Mouse (Mus musculus) hindbrain, embryonic 14.5 days (tissue): ENCODE measurements around the gene Polr2g. TPM values are rescaled to one million over a fixed set of nuclear protein-coding genes. Genes with fewer than 3 reads are reported as not detected.
A peak's percentile ranks its signal among the peaks of the same experiment; 100 is the strongest.

Experiments used
- ATAC-seq: fragments of 200-750 bp; cut with Nextera tagmentation; 2 replicates; pipeline ENCODE4 v1.8.0; 2017; ENCODE audit warnings: moderate number of reproducible peaks, mild to moderate bottlenecking, moderate TSS enrichment, moderate library complexity; ENCODE audit not compliant: low FRiP score
- DNase-seq: peaks from one replicate; pipeline ENCODE4 v3.0.0-alpha.2; 2015; ENCODE audit warnings: low spot score
- H3K27ac ChIP-seq: fragments of 300-500 bp; sonication (generic); 2 replicates; pipeline ENCODE4 v1.5.1; 2014; ENCODE audit warnings: mild to moderate bottlenecking, moderate library complexity
- H3K27me3 ChIP-seq: fragments of 300-500 bp; sonication (generic); 2 replicates; pipeline ENCODE4 v1.6.1; 2014; ENCODE audit warnings: mild to moderate bottlenecking, low read length, mixed read lengths; ENCODE audit not compliant: control insufficient read depth, insufficient read depth
- H3K36me3 ChIP-seq: fragments of 300-500 bp; sonication (generic); replicated peaks from 2 replicates; pipeline ENCODE4 v1.6.1; 2014; ENCODE audit not compliant: control insufficient read depth, insufficient read depth
- H3K4me1 ChIP-seq: fragments of 300-500 bp; sonication (generic); replicated peaks from 2 replicates; pipeline ENCODE4 v1.6.1; 2014; ENCODE audit warnings: antibody characterized with exemption, low read length, mixed read lengths; ENCODE audit not compliant: control insufficient read depth, insufficient read depth
- H3K4me2 ChIP-seq: fragments of 300-500 bp; sonication (generic); replicated peaks from 2 replicates; pipeline ENCODE4 v1.6.1; 2014; ENCODE audit warnings: mild to moderate bottlenecking, moderate library complexity
- H3K4me3 ChIP-seq: fragments of 300-500 bp; sonication (generic); replicated peaks from 2 replicates; pipeline ENCODE4 v1.5.1; 2014; ENCODE audit warnings: mild to moderate bottlenecking, low read length
- H3K9ac ChIP-seq: fragments of 300-500 bp; sonication (generic); 2 replicates; pipeline ENCODE4 v1.6.1; 2014
- H3K9me3 ChIP-seq: fragments of 300-500 bp; sonication (generic); 2 replicates; pipeline ENCODE4 v1.6.1; 2016; ENCODE audit warnings: low read length; ENCODE audit not compliant: control insufficient read depth
- WGBS: fragments of 180-500 bp; shearing (Covaris S2); extraction: QIAGEN DNeasy Blood & Tissue Kit; methylation state at CpG from one replicate; pipeline ENCODE4 v1.1.7; 2014; 5-methylcytosine and 5-hydroxymethylcytosine counted together
- polyA plus RNA-seq: library from polyadenylated mRNA; unstranded; fragments of >200 nt; fragmentation: Nextera tagmentation; extraction: Ambion mirVana; gene quantifications from 2 replicates; pipeline ENCODE4 v1.2.1, GENCODE M21; 2014

Gene Polr2g
- polyA plus RNA-seq = 134 and 145 TPM in 2 replicates

- H3K4me1 ChIP-seq = peaks cover 18% of the 10 kb centered on the region
- H3K27ac ChIP-seq = peak within 1 kb of the TSS; percentile 61
- H3K4me2 ChIP-seq = peak within 1 kb of the TSS; percentile 94
- H3K36me3 ChIP-seq = peaks cover 29% of the 10 kb centered on the region
- whole genome bisulfite sequencing = 2% methylated on average over 25 of the region's 25 CpGs
- ATAC-seq (peak; percentile 70), DNase-seq (peak; percentile 91)
- peak within 1 kb of the TSS; percentile 77 for H3K9ac ChIP-seq
- peak within 1 kb of the TSS; percentile 69 for H3K4me3 ChIP-seq
- H3K9me3 ChIP-seq = no peaks in the 10 kb centered on the region
- H3K27me3 ChIP-seq = no peaks in the 10 kb centered on the region
These were observed at the start of gene Polr2g for GRCm38 (mm10) chr19:8798264-8798946. Gene Polr2g, minus strand, starts transcription at chr19:8798577.

- ATAC-seq (no peak), DNase-seq (peak; percentile 85)
- H3K4me1 ChIP-seq = peaks cover 13% of the 10 kb centered on the region
- no peaks in the 10 kb centered on the region for H3K9me3 ChIP-seq
- no peaks in the 10 kb centered on the region for H3K27me3 ChIP-seq
- H3K36me3 ChIP-seq = peaks cover 65% of the 10 kb centered on the region
- WGBS = 61% methylated on average over 5 of the region's 5 CpGs
- no peak overlapping the region for H3K9ac ChIP-seq
- H3K4me2 ChIP-seq = no peak overlapping the region
- H3K27ac ChIP-seq = no peak overlapping the region
- H3K4me3 ChIP-seq = no peak overlapping the region
These were observed 46.2 kb upstream of the Polr2g start for GRCm38 (mm10) chr19:8844371-8845129.

- ATAC-seq = no peak
- Histone ChIP-seq H3K27me3 (no peaks in the 10 kb centered on the region), H3K36me3 (peaks cover 55% of the 10 kb centered on the region), H3K4me2 (no peak overlapping the region), H3K27ac (no peak overlapping the region), H3K9me3 (no peaks in the 10 kb centered on the region), H3K4me1 (peaks cover 13% of the 10 kb centered on the region), H3K4me3 (no peak overlapping the region), H3K9ac (no peak overlapping the region)
- WGBS = 88% methylated on average over 6 of the region's 6 CpGs
- no peak for DNase-seq
These were observed 44.6 kb upstream of the Polr2g start for GRCm38 (mm10) chr19:8842961-8843360.

GRCm38 (mm10) chr19:8841012-8841411 lies 42.6 kb upstream of the Polr2g start:
- Histone ChIP-seq H3K4me3 (peak overlapping the region; percentile 77), H3K36me3 (peaks cover 36% of the 10 kb centered on the region), H3K4me1 (peaks cover 13% of the 10 kb centered on the region), H3K27me3 (no peaks in the 10 kb centered on the region), H3K27ac (peak overlapping the region; percentile 96; the same call in 1 of the 2 replicates), H3K9ac (peak overlapping the region; percentile 94), H3K9me3 (no peaks in the 10 kb centered on the region), H3K4me2 (peak overlapping the region; percentile 66)
- ATAC-seq (no peak), DNase-seq (no peak)
- 82% methylated on average over 7 of the region's 7 CpGs for WGBS

- no peaks in the 10 kb centered on the region for H3K27me3 ChIP-seq
- DNase-seq = peak; percentile 67
- peak overlapping the region; percentile 94 for H3K9ac ChIP-seq
- peaks cover 13% of the 10 kb centered on the region for H3K4me1 ChIP-seq
- WGBS = 13% methylated on average over 29 of the region's 29 CpGs
- H3K9me3 ChIP-seq = no peaks in the 10 kb centered on the region
- H3K36me3 ChIP-seq = peaks cover 34% of the 10 kb centered on the region
- peak overlapping the region; percentile 96 for H3K27ac ChIP-seq
- ATAC-seq = no peak
- H3K4me2 ChIP-seq = peak overlapping the region; percentile 66
- peak overlapping the region; percentile 77 for H3K4me3 ChIP-seq
These were observed 41.8 kb upstream of the Polr2g start for GRCm38 (mm10) chr19:8839908-8840791.

- Histone ChIP-seq H3K9me3 (no peaks in the 10 kb centered on the region), H3K27ac (peak within 1 kb of the TSS; percentile 96), H3K4me2 (peak within 1 kb of the TSS; percentile 66), H3K4me3 (peak within 1 kb of the TSS; percentile 77), H3K4me1 (peaks cover 13% of the 10 kb centered on the region), H3K36me3 (peaks cover 37% of the 10 kb centered on the region), H3K9ac (peak within 1 kb of the TSS; percentile 94), H3K27me3 (no peaks in the 10 kb centered on the region)
- WGBS = 29% methylated on average over 11 of the region's 11 CpGs
- ATAC-seq = peak; percentile 93
- DNase-seq = peak; percentile 83
These were observed 40.9 kb upstream of the Polr2g start, which contains the start of gene Gng3 for GRCm38 (mm10) chr19:8839103-8839907. Gene Gng3, minus strand, starts transcription at chr19:8839194.

- Histone ChIP-seq H3K36me3 (peaks cover 39% of the 10 kb centered on the region), H3K9ac (peak overlapping the region; percentile 94), H3K9me3 (no peaks in the 10 kb centered on the region), H3K27me3 (no peaks in the 10 kb centered on the region), H3K4me2 (peak overlapping the region; percentile 66), H3K27ac (peak overlapping the region; percentile 96), H3K4me3 (peak overlapping the region; percentile 77), H3K4me1 (peaks cover 13% of the 10 kb centered on the region)
- ATAC-seq (no peak), DNase-seq (peak; percentile 46)
- 11% methylated on average over 15 of the region's 15 CpGs for WGBS
These were observed 39.8 kb upstream of the Polr2g start for GRCm38 (mm10) chr19:8838041-8838730.

- ATAC-seq (peak; percentile 64), DNase-seq (peak; percentile 83)
- Histone ChIP-seq H3K27ac (peak within 1 kb of the TSS; percentile 96), H3K9ac (peak within 1 kb of the TSS; percentile 94), H3K4me1 (peaks cover 13% of the 10 kb centered on the region), H3K9me3 (no peaks in the 10 kb centered on the region), H3K36me3 (peaks cover 41% of the 10 kb centered on the region), H3K4me2 (peak within 1 kb of the TSS; percentile 66), H3K27me3 (no peaks in the 10 kb centered on the region), H3K4me3 (peak within 1 kb of the TSS; percentile 77)
- under 1% methylated on average over 35 of the region's 38 CpGs for WGBS
These were observed 38.9 kb upstream of the Polr2g start, which contains the start of gene Bscl2 for GRCm38 (mm10) chr19:8837251-8837791. Gene Bscl2, plus strand, starts transcription at chr19:8837467.
